Mouse (Mus musculus) forebrain, embryonic 15.5 days (tissue): ENCODE data around the gene Cpeb2. TPM values are rescaled to one million over a fixed set of nuclear protein-coding genes. Genes with fewer than 3 reads are reported as not detected.

Experiments used
- ATAC-seq: fragments of 200-750 bp; cut with Nextera tagmentation; replicated peaks from 2 replicates; pipeline ENCODE4 v1.8.0; 2017; ENCODE audit warnings: mild to moderate bottlenecking, moderate TSS enrichment, moderate library complexity
- H3K27ac ChIP-seq: fragments of 300-500 bp; sonication (generic); replicated peaks from 2 replicates; pipeline ENCODE4 v1.5.1; 2015; ENCODE audit warnings: mild to moderate bottlenecking, inconsistent platforms
- H3K27me3 ChIP-seq: fragments of 300-500 bp; sonication (generic); 2 replicates; pipeline ENCODE4 v1.6.1; 2015; ENCODE audit warnings: inconsistent platforms
- H3K36me3 ChIP-seq: fragments of 300-500 bp; sonication (generic); 2 replicates; pipeline ENCODE4 v1.6.1; 2015; ENCODE audit warnings: mild to moderate bottlenecking, inconsistent platforms
- H3K4me1 ChIP-seq: fragments of 300-500 bp; sonication (generic); 2 replicates; pipeline ENCODE4 v1.6.1; 2015; ENCODE audit warnings: inconsistent platforms
- H3K4me2 ChIP-seq: fragments of 300-500 bp; sonication (generic); replicated peaks from 2 replicates; pipeline ENCODE4 v1.6.1; 2015; ENCODE audit warnings: mild to moderate bottlenecking, inconsistent platforms
- H3K4me3 ChIP-seq: fragments of 300-500 bp; sonication (generic); 2 replicates; pipeline ENCODE4 v1.5.1; 2015; ENCODE audit warnings: mild to moderate bottlenecking, inconsistent platforms
- H3K9ac ChIP-seq: fragments of 300-500 bp; sonication (generic); replicated peaks from 2 replicates; pipeline ENCODE4 v1.6.1; 2015; ENCODE audit warnings: mild to moderate bottlenecking, inconsistent platforms
- H3K9me3 ChIP-seq: fragments of 300-500 bp; sonication (generic); 2 replicates; pipeline ENCODE4 v1.6.1; 2016; ENCODE audit warnings: inconsistent platforms
- WGBS: fragments of 180-500 bp; shearing (Covaris S2); methylation state at CpG from one replicate; pipeline ENCODE4 v1.1.7; 2015; ENCODE audit warnings: mixed read lengths; 5-methylcytosine and 5-hydroxymethylcytosine counted together
- polyA plus RNA-seq: library from polyadenylated mRNA; unstranded; fragments of >200 nt; fragmentation: Nextera tagmentation; extraction: Ambion mirVana; gene quantifications from 2 replicates; pipeline ENCODE4 v1.2.1, GENCODE M21; 2015

Cpeb2 gene
- polyA plus RNA-seq, 1 experiment from 2014 or later: 7.3 TPM

- H3K9me3 ChIP-seq: no peaks in the 10 kb centered on the region
- no peak overlapping the region for H3K9ac ChIP-seq
- ATAC-seq: no peak
- peaks cover 4% of the 10 kb centered on the region; the same call in 1 of the 2 replicates for H3K27me3 ChIP-seq
- H3K4me2 ChIP-seq: no peak overlapping the region
- WGBS: 85% methylated on average over 5 of the region's 5 CpGs
- peaks cover 7% of the 10 kb centered on the region; the same call in 1 of the 2 replicates for H3K4me1 ChIP-seq
- H3K27ac ChIP-seq: no peak overlapping the region
- H3K36me3 ChIP-seq: no peaks in the 10 kb centered on the region
- H3K4me3 ChIP-seq: no peak overlapping the region
These were observed 5.4 kb upstream of the Cpeb2 start for GRCm38 (mm10) chr5:43227607-43228006.

GRCm38 (mm10) chr5:43231061-43231460 is 1.9 kb upstream of the Cpeb2 start:
- no peak for ATAC-seq
- no peak overlapping the region for H3K9ac ChIP-seq
- no peak overlapping the region for H3K4me2 ChIP-seq
- peaks cover 4% of the 10 kb centered on the region; the same call in 1 of the 2 replicates for H3K27me3 ChIP-seq
- H3K9me3 ChIP-seq: no peaks in the 10 kb centered on the region
- WGBS: 59% methylated on average over 2 of the region's 2 CpGs
- H3K4me1 ChIP-seq: peaks cover 14% of the 10 kb centered on the region
- no peaks in the 10 kb centered on the region for H3K36me3 ChIP-seq
- no peak overlapping the region for H3K27ac ChIP-seq
- H3K4me3 ChIP-seq: no peak overlapping the region

- H3K4me1 ChIP-seq: peaks cover 20% of the 10 kb centered on the region
- ATAC-seq: no peak
- 3% methylated on average over 6 of the region's 6 CpGs for WGBS
These were observed 856 bp upstream of the Cpeb2 start for GRCm38 (mm10) chr5:43232149-43232479.

GRCm38 (mm10) chr5:43233316-43234181 is 579 bp downstream of the Cpeb2 start:
- Histone ChIP-seq H3K4me2 (peak overlapping the region; percentile 59), H3K27me3 (peaks cover 4% of the 10 kb centered on the region; the same call in 1 of the 2 replicates), H3K36me3 (no peaks in the 10 kb centered on the region), H3K27ac (peak overlapping the region; percentile 97), H3K9ac (peak overlapping the region; percentile 85), H3K9me3 (no peaks in the 10 kb centered on the region), H3K4me1 (peaks cover 23% of the 10 kb centered on the region), H3K4me3 (peak overlapping the region; percentile 68)
- peak; percentile 68 for ATAC-seq
- under 1% methylated on average over 78 of the region's 101 CpGs for WGBS

More at GRCm38 (mm10) chr5:43232149-43232479, 856 bp upstream of the Cpeb2 start:
- Histone ChIP-seq H3K9ac (peak overlapping the region; percentile 85), H3K27me3 (peaks cover 4% of the 10 kb centered on the region; the same call in 1 of the 2 replicates), H3K27ac (peak overlapping the region; percentile 97), H3K4me2 (peak overlapping the region; percentile 74), H3K36me3 (no peaks in the 10 kb centered on the region), H3K4me3 (peak overlapping the region; percentile 68), H3K9me3 (no peaks in the 10 kb centered on the region)

- H3K27ac ChIP-seq: peak overlapping the region; percentile 97
- peak overlapping the region; percentile 68 for H3K4me3 ChIP-seq
- H3K36me3 ChIP-seq: no peaks in the 10 kb centered on the region
- H3K9me3 ChIP-seq: no peaks in the 10 kb centered on the region
- H3K4me2 ChIP-seq: peak overlapping the region; percentile 59
- peaks cover 4% of the 10 kb centered on the region; the same call in 1 of the 2 replicates for H3K27me3 ChIP-seq
- ATAC-seq: peak; percentile 42
- H3K9ac ChIP-seq: peak overlapping the region; percentile 85
- WGBS: under 1% methylated on average over 84 of the region's 113 CpGs
- peaks cover 23% of the 10 kb centered on the region for H3K4me1 ChIP-seq
These were observed 1.6 kb downstream of the Cpeb2 start for GRCm38 (mm10) chr5:43234321-43235185.

GRCm38 (mm10) chr5:43235186-43235785 is 2.3 kb downstream of the Cpeb2 start:
- H3K4me2 ChIP-seq: peak overlapping the region; percentile 59
- H3K4me1 ChIP-seq: peaks cover 23% of the 10 kb centered on the region
- H3K4me3 ChIP-seq: peak overlapping the region; percentile 68
- peak overlapping the region; percentile 97 for H3K27ac ChIP-seq
- no peaks in the 10 kb centered on the region for H3K9me3 ChIP-seq
- 2% methylated on average over 27 of the region's 27 CpGs for WGBS
- no peaks in the 10 kb centered on the region; the same call in 1 of the 2 replicates for H3K27me3 ChIP-seq
- no peak; the same call in 1 of the 2 replicates for ATAC-seq
- no peaks in the 10 kb centered on the region for H3K36me3 ChIP-seq
- H3K9ac ChIP-seq: peak overlapping the region; percentile 85

- no peaks in the 10 kb centered on the region for H3K27me3 ChIP-seq
- peak overlapping the region; percentile 68 for H3K4me3 ChIP-seq
- ATAC-seq: no peak
- H3K27ac ChIP-seq: no peak overlapping the region
- no peaks in the 10 kb centered on the region for H3K36me3 ChIP-seq
- H3K4me2 ChIP-seq: peak overlapping the region; percentile 59
- WGBS: 24% methylated on average over 5 of the region's 5 CpGs
- H3K9me3 ChIP-seq: no peaks in the 10 kb centered on the region
- peaks cover 23% of the 10 kb centered on the region for H3K4me1 ChIP-seq
- H3K9ac ChIP-seq: peak overlapping the region; percentile 25
These were observed 3.0 kb downstream of the Cpeb2 start for GRCm38 (mm10) chr5:43235997-43236396.

GRCm38 (mm10) chr5:43236476-43236875 is 3.5 kb downstream of the Cpeb2 start:
- ATAC-seq: no peak
- Histone ChIP-seq H3K9me3 (no peaks in the 10 kb centered on the region), H3K4me1 (peaks cover 23% of the 10 kb centered on the region), H3K27ac (no peak overlapping the region), H3K4me2 (peak overlapping the region; percentile 59), H3K9ac (no peak overlapping the region), H3K27me3 (no peaks in the 10 kb centered on the region), H3K36me3 (no peaks in the 10 kb centered on the region), H3K4me3 (peak overlapping the region; percentile 68; the same call in 1 of the 2 replicates)
- WGBS: 64% methylated on average over 3 of the region's 3 CpGs

GRCm38 (mm10) chr5:43237238-43237637 is 4.3 kb downstream of the Cpeb2 start:
- Histone ChIP-seq H3K27me3 (no peaks in the 10 kb centered on the region), H3K4me1 (peaks cover 18% of the 10 kb centered on the region), H3K27ac (no peak overlapping the region), H3K36me3 (no peaks in the 10 kb centered on the region), H3K9ac (no peak overlapping the region), H3K9me3 (no peaks in the 10 kb centered on the region), H3K4me3 (peak overlapping the region; percentile 19; the same call in 1 of the 2 replicates), H3K4me2 (peak overlapping the region; percentile 59)
- WGBS: 60% methylated on average over 12 of the region's 12 CpGs
- no peak for ATAC-seq

GRCm38 (mm10) chr5:43239141-43239835 is 6.3 kb downstream of the Cpeb2 start:
- ATAC-seq: no peak
- Histone ChIP-seq H3K4me1 (peaks cover 15% of the 10 kb centered on the region), H3K4me3 (no peak overlapping the region), H3K27ac (no peak overlapping the region), H3K4me2 (no peak overlapping the region), H3K9ac (no peak overlapping the region), H3K9me3 (no peaks in the 10 kb centered on the region), H3K36me3 (no peaks in the 10 kb centered on the region), H3K27me3 (no peaks in the 10 kb centered on the region)
- 84% methylated on average over 6 of the region's 6 CpGs for WGBS

GRCm38 (mm10) chr5:43240729-43241128 is 7.8 kb downstream of the Cpeb2 start:
- Histone ChIP-seq H3K27me3 (no peaks in the 10 kb centered on the region), H3K36me3 (0 out of 2 replicates have a peak, but pooled peaks cover 4% of the 10 kb centered on the region), H3K4me1 (peaks cover 12% of the 10 kb centered on the region), H3K4me2 (no peak overlapping the region), H3K9me3 (no peaks in the 10 kb centered on the region), H3K9ac (no peak overlapping the region), H3K27ac (no peak overlapping the region), H3K4me3 (no peak overlapping the region)
- ATAC-seq: no peak
